In genomic region chrX:159879455-159879854, GRCm38 (mm10) we compare ENCODE assay signal across 17 mouse cellular contexts.
"Had no signal": no experiment of that assay in that cellular context is flagged by ENCODE, and none has a peak within 500 bp of the region (broad histone marks: within the 10 kb centered on the region; RNA-seq: fewer than 3 reads in every experiment).

No protein-coding gene starts in this region.

- ATAC-seq: liver, postnatal 0 days; midbrain, embryonic 13.5 days; midbrain, embryonic 15.5 days had no signal

- H3K4me1 ChIP-seq: liver, embryonic 15.5 days; lung, embryonic 15.5 days; megakaryocyte, embryonic 14.5 days; midbrain, embryonic 15.5 days; neural tube, embryonic 12.5 days; stomach, embryonic 15.5 days had no signal

- H3K9me3 ChIP-seq: liver, embryonic 15.5 days; lung, embryonic 15.5 days; megakaryocyte, embryonic 14.5 days; midbrain, embryonic 13.5 days; midbrain, embryonic 15.5 days; neural tube, embryonic 12.5 days; stomach, embryonic 15.5 days had no signal

- H3K27me3 ChIP-seq: liver, embryonic 15.5 days; neural tube, embryonic 12.5 days; stomach, embryonic 15.5 days had no signal

- H3K4me2 ChIP-seq: liver, embryonic 15.5 days; lung, embryonic 15.5 days; midbrain, embryonic 11.5 days; midbrain, embryonic 13.5 days; midbrain, embryonic 15.5 days; neural tube, embryonic 12.5 days; stomach, embryonic 15.5 days had no signal

- H3K4me3 ChIP-seq: liver, embryonic 15.5 days; lung, embryonic 15.5 days; megakaryocyte, embryonic 14.5 days; midbrain, embryonic 13.5 days; midbrain, embryonic 15.5 days; neural tube, embryonic 12.5 days; stomach, embryonic 15.5 days had no signal

- DNase-seq: liver, postnatal 0 days; lung, adult 2 months; lung, postnatal 14 days; lung, postnatal 36 days; thymus, adult 18-20 months; thymus, postnatal 14 days; thymus, postnatal 36 days had no signal

- H3K27ac ChIP-seq: liver, embryonic 15.5 days; lung, embryonic 15.5 days; macrophage; midbrain, embryonic 13.5 days; midbrain, embryonic 15.5 days; neural tube, embryonic 12.5 days; stomach, embryonic 15.5 days; stomach, postnatal 0 days had no signal

- H3K9ac ChIP-seq: liver, embryonic 15.5 days; liver, postnatal 0 days; lung, embryonic 15.5 days; midbrain, embryonic 13.5 days; midbrain, embryonic 15.5 days; neural tube, embryonic 12.5 days; stomach, embryonic 15.5 days had no signal

- H3K36me3 ChIP-seq: liver, embryonic 15.5 days; lung, embryonic 15.5 days; midbrain, embryonic 13.5 days; midbrain, embryonic 15.5 days; neural tube, embryonic 12.5 days; stomach, embryonic 15.5 days had no signal
